Mouse (Mus musculus) ovary, postnatal 14 days (tissue): ENCODE results near the gene Dvl1.
A peak's percentile ranks its signal among the peaks of the same experiment; 100 is the strongest.

Experiments used
- DNase-seq: peaks from one replicate; pipeline ENCODE4 v3.0.0; 2022; ENCODE audit warnings: low spot score

The Dvl1 gene

DNA sequence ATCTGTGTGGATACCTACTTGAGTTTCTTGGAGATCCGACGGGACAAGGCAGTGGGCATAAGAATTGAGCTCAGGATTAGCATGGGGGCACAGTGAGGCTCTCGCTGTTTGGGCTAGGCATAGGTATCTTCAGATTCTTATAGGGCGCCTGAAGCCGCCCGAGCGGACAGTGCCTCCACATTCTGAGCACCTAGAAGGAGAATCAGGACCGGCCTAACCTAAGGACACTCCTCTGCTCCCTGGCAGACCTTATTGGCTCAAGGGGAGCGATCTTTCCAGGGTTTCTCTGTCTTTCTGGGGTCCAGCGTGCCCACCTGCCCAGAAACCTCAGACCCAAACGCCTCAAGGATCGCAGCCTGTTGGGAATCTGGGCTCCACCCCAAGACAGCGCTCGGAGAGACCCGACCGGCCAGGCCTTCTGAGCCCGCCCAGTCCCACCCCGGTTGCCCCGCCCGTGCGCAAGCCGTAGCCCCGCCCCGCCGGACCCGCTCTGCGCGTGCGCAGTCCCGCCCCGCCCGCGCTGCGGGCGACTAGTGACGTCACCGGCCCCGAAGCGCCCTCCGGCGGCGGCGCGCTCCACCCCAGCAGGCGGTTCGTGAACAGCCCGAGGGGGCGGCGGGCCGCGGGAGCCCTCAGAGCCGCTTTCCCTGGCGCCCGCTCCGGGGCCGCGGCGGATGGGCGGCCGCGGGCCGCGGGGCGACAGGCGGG lies at the start of gene Dvl1:
TSS of gene Dvl1 (plus strand) at position 532 of the 708 bp plus-strand sequence.
- peak; percentile 97 for DNase-seq

DNA sequence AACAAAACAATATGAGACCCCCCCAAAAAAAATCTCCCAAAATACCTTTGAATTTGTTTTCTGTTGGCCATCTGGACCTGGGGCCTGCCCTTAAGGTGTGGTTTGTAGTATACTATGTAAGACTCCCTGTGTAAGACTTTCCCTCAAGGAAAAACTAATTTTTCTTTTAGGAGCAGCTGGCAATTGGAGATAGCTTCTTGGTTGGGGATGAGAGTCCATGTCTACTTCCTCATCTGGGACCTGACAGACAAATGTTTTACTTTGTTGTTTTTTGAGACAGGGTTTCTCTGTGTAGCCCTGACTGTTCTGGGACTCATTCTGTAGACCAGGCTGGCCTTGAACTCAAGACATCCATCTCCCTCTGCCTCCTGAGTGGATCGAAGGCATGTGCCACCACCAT lies 45.1 kb upstream of the Dvl1 start:
- no peak for DNase-seq

GRCm38 (mm10) chr4:155802741-155803339 lies 44.4 kb upstream of the Dvl1 start, which contains the start of gene Mrpl20:
Gene Mrpl20 (plus strand): TSS chr4:155802878.
- no peak for DNase-seq

DNA sequence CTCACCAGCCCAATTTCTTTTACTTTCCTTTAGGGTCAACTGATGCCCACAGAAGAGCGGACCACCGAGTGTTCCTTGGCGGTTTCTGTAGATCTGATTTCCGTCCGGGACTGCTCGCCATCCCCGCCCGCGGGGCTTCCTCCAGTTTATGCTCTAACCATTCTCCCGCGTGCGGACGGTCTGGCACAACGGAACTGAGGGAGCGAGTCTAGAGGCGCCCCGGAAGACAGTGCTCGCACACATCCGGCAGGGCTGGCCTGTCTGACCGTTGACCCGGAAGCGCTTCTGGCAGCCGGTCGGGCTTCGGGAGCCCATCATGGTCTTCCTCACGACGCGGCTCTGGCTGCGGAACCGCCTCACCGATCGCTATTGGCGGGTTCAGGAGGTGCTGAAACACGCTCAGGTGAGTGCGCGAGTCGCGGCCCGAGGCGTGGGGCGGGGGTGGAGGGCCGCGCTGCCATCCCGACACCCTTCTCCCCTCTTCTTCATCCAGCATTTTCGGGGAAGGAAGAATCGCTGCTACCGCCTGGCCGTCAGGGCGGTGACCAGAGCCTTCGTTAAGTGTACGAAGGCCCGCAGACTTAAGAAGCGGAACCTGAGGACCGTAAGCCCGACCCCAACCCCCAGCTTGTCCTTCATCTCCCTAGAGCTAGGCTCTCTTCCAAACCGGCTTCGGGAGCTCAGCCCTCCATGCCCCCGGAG lies 43.7 kb upstream of the Dvl1 start:
- DNase-seq: peak; percentile 98

DNA sequence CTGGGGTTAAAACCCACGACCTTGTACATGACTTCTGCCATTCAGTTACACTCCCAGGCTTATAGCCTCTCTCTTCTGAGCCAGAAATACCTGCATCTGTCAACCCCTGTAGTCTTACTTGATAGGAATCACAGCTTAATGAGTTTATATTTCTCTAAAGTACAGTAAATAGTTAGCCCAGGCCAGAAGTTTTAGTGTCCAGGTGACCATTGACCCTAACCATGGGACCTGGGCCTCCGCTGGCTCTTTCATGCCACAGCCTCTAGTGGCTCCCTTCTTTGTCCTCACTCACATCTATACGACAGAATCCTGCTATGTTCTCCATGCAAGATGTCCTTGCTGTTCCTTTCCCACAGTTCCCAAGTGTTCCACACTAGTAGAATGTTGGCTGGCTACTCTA lies 39.4 kb upstream of the Dvl1 start:
- no peak for DNase-seq

DNA sequence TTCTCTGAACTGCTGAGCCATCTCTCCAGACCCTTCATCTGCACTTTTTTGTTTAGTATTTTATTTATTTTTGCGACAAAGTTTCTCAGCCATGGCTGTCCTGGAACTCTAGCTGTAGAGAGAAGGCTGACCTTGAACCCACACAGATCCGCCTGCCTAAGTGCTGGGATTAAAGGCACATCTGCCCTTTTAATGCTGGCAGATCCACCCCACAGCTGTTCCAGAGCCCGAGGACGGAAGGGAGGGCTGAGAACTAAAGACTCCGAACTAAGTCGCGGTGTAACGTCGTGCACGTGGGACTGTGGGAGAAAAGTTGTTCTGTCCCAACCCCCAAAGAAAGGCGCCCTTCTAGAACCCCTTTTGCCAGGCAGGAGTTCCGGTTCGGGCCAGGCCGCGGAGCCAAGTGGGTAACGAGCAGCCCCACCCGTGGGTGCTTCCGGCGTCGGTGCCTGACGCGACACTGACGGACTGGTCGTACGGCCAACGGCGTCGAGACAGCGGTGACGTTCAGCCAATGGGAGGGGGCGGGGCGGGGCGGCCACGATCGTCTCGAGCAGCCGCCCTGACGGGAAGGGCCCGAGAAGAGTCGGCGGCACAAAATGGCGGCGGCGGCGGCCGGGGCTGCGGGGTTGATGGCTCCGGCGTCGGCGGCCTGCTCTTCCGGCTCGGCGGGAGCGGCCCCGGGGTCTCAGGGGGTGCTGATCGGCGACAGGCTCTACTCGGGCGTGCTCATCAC lies 35.1 kb upstream of the Dvl1 start, which contains the start of gene Ccnl2:
TSS of gene Ccnl2 (plus strand) at position 561 of the 736 bp plus-strand sequence.
- DNase-seq: peak; percentile 81

DNA sequence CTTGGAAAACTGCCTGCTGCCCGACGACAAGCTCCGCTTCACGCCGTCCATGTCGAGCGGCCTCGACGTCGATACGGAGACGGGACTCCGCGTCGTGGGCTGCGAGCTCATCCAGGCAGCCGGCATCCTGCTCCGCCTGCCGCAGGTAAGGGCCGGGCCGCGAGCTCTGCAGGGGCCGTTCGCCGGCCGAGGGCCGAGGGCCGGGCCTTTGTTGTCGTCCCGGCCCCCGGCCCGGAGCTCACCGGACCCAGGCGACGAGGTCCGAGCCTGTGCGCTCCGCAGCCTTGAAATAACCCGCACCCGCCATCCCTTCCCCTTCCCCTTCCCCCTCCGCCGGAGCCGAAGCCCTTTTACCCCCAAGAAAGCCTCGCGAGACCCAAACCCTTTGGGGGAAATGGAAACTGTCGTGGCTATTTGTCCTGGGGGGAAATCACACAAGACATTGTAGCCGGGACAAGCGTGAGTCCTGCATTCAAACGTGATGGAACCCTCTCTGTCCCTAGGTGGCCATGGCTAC lies 34.5 kb upstream of the Dvl1 start:
- no peak for DNase-seq

- DNase-seq: no peak
These were observed 29.7 kb upstream of the Dvl1 start for GRCm38 (mm10) chr4:155817533-155817932.

- no peak for DNase-seq
These were observed 26.2 kb upstream of the Dvl1 start for GRCm38 (mm10) chr4:155821025-155821424.

DNA sequence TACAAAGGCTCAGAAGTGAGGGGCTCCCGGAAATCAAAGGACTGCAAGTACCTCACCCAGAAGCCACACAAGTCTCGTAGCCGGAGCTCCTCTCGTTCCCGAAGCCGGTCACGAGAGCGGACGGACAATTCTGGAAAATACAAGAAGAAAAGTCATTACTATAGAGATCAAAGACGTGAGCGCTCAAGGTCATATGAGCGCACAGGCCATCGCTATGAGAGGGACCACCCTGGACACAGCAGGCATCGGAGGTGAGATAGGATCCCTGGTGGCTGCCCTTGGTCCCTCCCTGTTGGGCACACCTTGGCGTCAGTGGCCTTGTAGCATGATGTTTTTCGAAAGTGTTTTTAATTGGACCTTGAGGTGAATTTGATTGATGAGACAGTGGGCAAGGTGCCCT lies 23.8 kb upstream of the Dvl1 start:
- no peak for DNase-seq

- DNase-seq: no peak
These were observed 17.3 kb upstream of the Dvl1 start for GRCm38 (mm10) chr4:155829866-155830265.

DNA sequence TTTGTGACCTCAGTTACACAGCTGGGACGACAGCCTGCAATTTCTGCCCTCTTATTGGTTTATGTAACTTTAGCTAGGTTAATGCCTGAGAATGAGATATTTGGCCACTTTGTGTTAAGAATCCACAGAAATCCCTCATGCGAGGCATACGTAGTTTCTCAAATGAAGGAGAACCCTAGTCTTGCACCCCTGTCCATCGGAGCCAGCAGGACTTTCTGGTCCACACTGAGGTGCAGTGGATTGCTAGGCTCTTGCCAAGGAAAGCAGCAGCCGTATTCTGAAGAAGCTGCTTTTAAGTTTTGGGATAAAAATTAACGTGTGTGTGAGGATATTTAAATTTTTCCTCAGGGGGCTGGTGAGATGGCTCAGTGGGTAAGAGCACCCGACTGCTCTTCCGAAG lies 16.6 kb upstream of the Dvl1 start:
- DNase-seq: no peak

DNA sequence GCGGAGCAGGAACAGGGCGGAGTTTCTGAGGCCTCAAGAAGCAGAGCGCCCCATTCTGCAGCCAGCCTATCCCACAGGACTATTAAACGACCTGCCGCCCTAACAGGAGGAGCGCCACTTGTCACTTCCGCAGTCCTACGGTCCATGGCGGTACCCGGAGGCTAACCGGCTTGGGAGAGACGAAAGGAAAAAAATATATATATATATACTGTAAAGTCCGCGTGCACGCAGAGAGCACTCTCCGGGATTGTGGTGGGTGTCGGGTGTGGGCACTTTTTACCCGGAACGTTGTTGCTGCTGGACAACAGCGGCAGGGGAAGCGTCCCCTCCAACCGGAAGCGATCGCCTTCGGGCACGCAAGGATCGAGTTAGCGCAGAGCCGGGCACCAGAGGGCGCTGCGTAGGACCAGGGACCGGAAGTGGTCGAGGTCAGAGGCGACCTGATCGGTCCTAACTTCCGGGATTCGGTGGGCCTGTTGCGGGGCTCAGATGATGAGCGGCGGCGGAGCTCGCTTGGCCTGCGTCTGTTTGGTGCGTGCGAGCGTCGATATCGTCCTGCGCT lies 15.9 kb upstream of the Dvl1 start, which contains the start of gene Aurkaip1:
TSS of gene Aurkaip1 (plus strand) at position 68 of the 562 bp plus-strand sequence.
- DNase-seq: peak; percentile 95

DNA sequence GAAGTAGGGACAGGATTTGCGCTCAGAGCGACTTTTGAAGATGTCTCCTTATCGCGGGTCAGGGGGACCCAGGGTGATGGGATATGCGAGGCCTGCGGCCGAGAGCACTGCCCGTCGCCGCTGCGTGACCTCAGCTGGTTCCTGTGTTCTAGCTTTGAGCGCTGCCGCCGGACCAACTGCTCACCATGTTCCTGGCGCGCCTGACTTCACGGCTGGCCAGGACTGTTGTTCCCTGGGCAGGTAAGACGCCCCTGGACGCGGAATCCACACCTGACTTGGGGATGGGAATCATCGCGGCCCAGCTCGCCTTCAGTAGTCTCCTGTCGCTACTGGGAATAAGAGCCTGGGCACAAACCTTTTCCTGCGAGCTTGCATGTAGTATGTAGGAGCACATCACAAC lies 15.4 kb upstream of the Dvl1 start:
- DNase-seq: no peak

DNA sequence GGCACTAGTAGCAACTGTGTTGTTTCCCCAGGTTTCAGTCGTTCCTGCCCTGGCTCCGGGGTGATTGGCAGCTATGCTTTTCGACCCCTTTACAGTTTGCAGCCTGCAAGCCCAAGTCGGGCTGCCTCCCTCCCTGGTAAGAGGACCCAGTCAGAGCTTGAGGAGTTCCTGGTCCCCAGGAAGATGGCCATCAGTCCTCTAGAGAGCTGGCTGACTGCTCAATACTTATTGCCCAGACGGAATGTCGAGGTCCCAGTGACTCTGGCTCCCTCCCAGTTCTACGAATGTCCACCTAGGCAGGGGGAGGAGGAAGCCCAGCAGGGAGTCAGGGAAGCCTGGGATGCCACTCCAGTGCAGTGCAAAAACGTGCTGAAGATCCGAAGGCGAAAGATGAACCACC lies 14.9 kb upstream of the Dvl1 start:
- no peak for DNase-seq

- no peak for DNase-seq
These were observed 14.0 kb upstream of the Dvl1 start for GRCm38 (mm10) chr4:155833234-155833633.

DNA sequence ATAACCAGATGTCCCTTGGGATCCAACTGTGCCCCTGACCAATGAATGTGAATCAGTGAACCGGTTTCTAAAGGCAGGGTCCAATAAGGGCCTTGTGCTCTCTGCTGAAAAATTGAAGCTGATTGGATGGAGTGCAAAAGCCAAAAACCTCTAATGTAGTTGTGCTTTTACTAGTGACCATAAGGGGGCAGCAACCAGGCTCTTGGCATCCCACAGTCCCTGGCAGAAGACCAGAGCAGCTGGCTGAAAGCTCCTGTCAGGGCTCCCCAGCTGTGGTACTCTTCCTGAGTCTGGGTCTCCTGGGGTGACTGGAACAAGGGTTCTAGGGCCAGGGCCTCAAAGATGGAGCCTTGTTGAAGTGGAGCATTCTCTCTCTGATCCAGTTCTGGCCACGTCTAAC lies 13.4 kb upstream of the Dvl1 start:
- DNase-seq: peak; percentile 83

GRCm38 (mm10) chr4:155837404-155838010 lies 9.7 kb upstream of the Dvl1 start:
- no peak for DNase-seq

DNA sequence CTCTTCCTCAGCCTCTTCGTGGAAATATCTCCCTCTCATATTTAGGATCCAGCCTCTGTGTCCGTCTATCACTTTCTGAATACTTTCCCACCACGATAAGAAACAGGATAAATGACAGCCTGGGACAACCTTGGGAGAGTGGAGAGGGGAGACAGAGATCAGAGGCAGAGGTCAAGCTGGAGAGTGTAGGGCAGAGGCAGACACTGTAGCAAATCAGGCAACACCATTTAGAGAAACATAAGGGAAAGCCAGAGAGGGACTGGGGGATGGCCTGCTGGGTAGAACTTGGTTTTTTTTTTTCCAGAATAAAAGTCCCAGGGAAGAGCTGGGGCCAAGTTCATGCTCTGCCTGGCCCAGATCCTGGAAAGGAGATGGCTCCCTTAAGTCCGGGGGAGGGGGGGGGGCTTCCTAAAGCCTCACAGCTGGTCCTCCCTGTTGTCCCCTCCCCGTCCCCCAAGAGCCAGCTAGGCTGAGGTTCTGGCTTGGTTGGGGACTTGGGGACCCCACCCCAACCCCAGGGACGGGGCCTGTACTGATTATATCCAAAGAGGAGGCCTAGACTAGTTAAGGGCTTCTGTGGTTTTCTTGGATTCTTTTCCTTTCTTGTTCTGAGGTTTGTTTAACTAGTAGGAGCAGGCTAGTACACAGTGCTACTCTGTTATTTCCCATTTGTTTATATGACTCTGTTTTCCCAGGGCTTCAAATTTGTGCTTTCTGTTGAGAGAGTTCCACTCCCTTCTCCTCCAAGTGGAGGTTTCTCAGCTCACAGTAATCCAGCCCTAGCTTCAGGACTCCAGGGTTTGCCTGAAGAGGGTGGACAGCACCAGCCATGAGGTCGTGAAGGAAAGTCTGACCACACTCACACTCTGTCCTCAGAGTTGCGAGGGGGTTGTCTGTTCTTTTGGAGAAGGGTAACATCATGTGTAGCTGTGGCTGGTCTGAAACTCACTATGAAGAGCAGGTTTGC lies 8.7 kb upstream of the Dvl1 start:
- no peak for DNase-seq

DNA sequence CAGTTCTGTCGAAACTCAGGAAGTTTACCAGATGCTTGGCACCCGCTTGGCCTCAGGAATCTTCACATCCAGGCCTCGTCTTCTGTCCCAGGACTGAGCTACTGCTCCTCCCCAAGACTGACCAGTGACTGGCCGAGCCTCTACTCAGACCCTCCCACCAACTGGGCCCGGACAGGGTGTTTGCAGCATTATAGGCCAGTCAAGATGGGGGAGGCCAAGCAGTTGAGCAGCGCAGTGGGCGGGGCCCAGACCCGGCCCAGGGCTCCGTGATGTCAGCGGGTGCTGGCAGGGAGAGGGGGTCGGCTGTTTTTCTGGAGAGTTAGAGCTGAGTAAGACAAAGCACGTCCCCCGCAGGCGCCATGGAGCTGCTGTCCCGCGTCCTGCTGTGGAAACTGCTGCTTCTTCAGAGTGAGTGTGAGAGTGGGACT lies 7.7 kb upstream of the Dvl1 start, which contains the start of gene Mxra8:
TSS of gene Mxra8 (plus strand) at position 198 of the 428 bp plus-strand sequence.
- peak; percentile 80 for DNase-seq
